Mouse (Mus musculus): ENCODE data around the gene Ascl2. TPM values are rescaled to one million over a fixed set of nuclear protein-coding genes. Genes with fewer than 3 reads are reported as not detected.

Ascl2 gene
- polyA plus RNA-seq, 1 experiment from 2014 or later, result 0.32 TPM

GRCm38 (mm10) chr7:142935708-142936107, 33.4 kb downstream of the Ascl2 start:
- Histone ChIP-seq H3K27me3 (replicated peaks; ENCODE audit: control insufficient read depth, insufficient read depth, low read length) (no peaks in the 10 kb centered on the region), H3K9ac (ENCODE audit: low read length) (no peak overlapping the region), H3K4me3 (ENCODE audit: low read depth, low read length) (no peak overlapping the region), H3K9me3 (replicated peaks; ENCODE audit: control insufficient read depth, low read length) (no peaks in the 10 kb centered on the region), H3K4me2 (ENCODE audit: low read length) (no peak overlapping the region), H3K36me3 (ENCODE audit: control insufficient read depth, insufficient read depth, low read length) (no peaks in the 10 kb centered on the region), H3K27ac (ENCODE audit: low read depth, low read length) (no peak overlapping the region), H3K4me1 (ENCODE audit: control insufficient read depth, insufficient read depth, low read length) (no peaks in the 10 kb centered on the region)
- no peak for DNase-seq (ENCODE audit: low spot score)
- WGBS, result 90% methylated on average over 14 of the region's 14 CpGs
- ATAC-seq, result no peak

GRCm38 (mm10) chr7:142932469-142932868, 36.6 kb downstream of the Ascl2 start:
- Histone ChIP-seq H3K27ac (ENCODE audit: low read depth, low read length) (no peak overlapping the region), H3K9ac (ENCODE audit: low read length) (no peak overlapping the region), H3K4me2 (ENCODE audit: low read length) (no peak overlapping the region), H3K4me1 (ENCODE audit: control insufficient read depth, insufficient read depth, low read length) (no peaks in the 10 kb centered on the region), H3K36me3 (ENCODE audit: control insufficient read depth, insufficient read depth, low read length) (no peaks in the 10 kb centered on the region), H3K4me3 (ENCODE audit: low read depth, low read length) (no peak overlapping the region), H3K9me3 (replicated peaks; ENCODE audit: control insufficient read depth, low read length) (no peaks in the 10 kb centered on the region), H3K27me3 (replicated peaks; ENCODE audit: control insufficient read depth, insufficient read depth, low read length) (no peaks in the 10 kb centered on the region)
- DNase-seq (ENCODE audit: low spot score) (no peak), ATAC-seq (no peak)
- 67% methylated on average over 3 of the region's 3 CpGs for WGBS

GRCm38 (mm10) chr7:142931028-142931427, 38.0 kb downstream of the Ascl2 start, which contains the start of gene Th:
Gene Th, minus strand, starts transcription at chr7:142931128.
- no peak for ATAC-seq
- WGBS, result 90% methylated on average over 3 of the region's 3 CpGs

GRCm38 (mm10) chr7:142929516-142929915, 39.5 kb downstream of the Ascl2 start:
- DNase-seq (ENCODE audit: low spot score) (no peak), ATAC-seq (no peak)
- 92% methylated on average over 2 of the region's 2 CpGs for WGBS
- Histone ChIP-seq H3K4me2 (ENCODE audit: low read length) (no peak overlapping the region), H3K36me3 (ENCODE audit: control insufficient read depth, insufficient read depth, low read length) (no peaks in the 10 kb centered on the region), H3K4me1 (ENCODE audit: control insufficient read depth, insufficient read depth, low read length) (no peaks in the 10 kb centered on the region), H3K27me3 (replicated peaks; ENCODE audit: control insufficient read depth, insufficient read depth, low read length) (no peaks in the 10 kb centered on the region), H3K9me3 (replicated peaks; ENCODE audit: control insufficient read depth, low read length) (no peaks in the 10 kb centered on the region), H3K27ac (ENCODE audit: low read depth, low read length) (no peak overlapping the region), H3K9ac (ENCODE audit: low read length) (no peak overlapping the region), H3K4me3 (ENCODE audit: low read depth, low read length) (no peak overlapping the region)

More at GRCm38 (mm10) chr7:142931028-142931427, 38.0 kb downstream of the Ascl2 start, which contains the start of gene Th:
- Histone ChIP-seq H3K4me1 (ENCODE audit: control insufficient read depth, insufficient read depth, low read length) (no peaks in the 10 kb centered on the region), H3K4me3 (ENCODE audit: low read depth, low read length) (no peak within 1 kb of the TSS), H3K36me3 (ENCODE audit: control insufficient read depth, insufficient read depth, low read length) (no peaks in the 10 kb centered on the region), H3K4me2 (ENCODE audit: low read length) (no peak within 1 kb of the TSS), H3K27ac (ENCODE audit: low read depth, low read length) (no peak within 1 kb of the TSS), H3K9me3 (replicated peaks; ENCODE audit: control insufficient read depth, low read length) (no peaks in the 10 kb centered on the region), H3K27me3 (replicated peaks; ENCODE audit: control insufficient read depth, insufficient read depth, low read length) (no peaks in the 10 kb centered on the region), H3K9ac (ENCODE audit: low read length) (no peak within 1 kb of the TSS)
- no peak for DNase-seq (ENCODE audit: low spot score)

- 82% methylated on average over 8 of the region's 8 CpGs for whole genome bisulfite sequencing
- H3K27ac ChIP-seq (ENCODE audit: low read depth, low read length), result no peak overlapping the region
- H3K4me1 ChIP-seq (ENCODE audit: control insufficient read depth, insufficient read depth, low read length), result no peaks in the 10 kb centered on the region
Measured at GRCm38 (mm10) chr7:142927293-142927692, 41.8 kb downstream of the Ascl2 start.

GRCm38 (mm10) chr7:142918641-142919628, 50.1 kb downstream of the Ascl2 start:
- no peaks in the 10 kb centered on the region for H3K4me1 ChIP-seq (ENCODE audit: control insufficient read depth, insufficient read depth, low read length)
- DNase-seq (ENCODE audit: low spot score) (peak; percentile 74), ATAC-seq (peak; percentile 75)
- no peaks in the 10 kb centered on the region for H3K36me3 ChIP-seq (ENCODE audit: control insufficient read depth, insufficient read depth, low read length)
- no peak overlapping the region for H3K4me2 ChIP-seq (ENCODE audit: low read length)
- H3K4me3 ChIP-seq (ENCODE audit: low read depth, low read length), result no peak overlapping the region
- H3K9me3 ChIP-seq (replicated peaks; ENCODE audit: control insufficient read depth, low read length), result no peaks in the 10 kb centered on the region
- 25% methylated on average over 8 of the region's 8 CpGs for WGBS
- H3K27ac ChIP-seq (ENCODE audit: low read depth, low read length), result no peak overlapping the region
- no peak overlapping the region for H3K9ac ChIP-seq (ENCODE audit: low read length)
- H3K27me3 ChIP-seq (replicated peaks; ENCODE audit: control insufficient read depth, insufficient read depth, low read length), result no peaks in the 10 kb centered on the region

More at GRCm38 (mm10) chr7:142927293-142927692, 41.8 kb downstream of the Ascl2 start:
- Histone ChIP-seq H3K27me3 (replicated peaks; ENCODE audit: control insufficient read depth, insufficient read depth, low read length) (no peaks in the 10 kb centered on the region), H3K9me3 (replicated peaks; ENCODE audit: control insufficient read depth, low read length) (no peaks in the 10 kb centered on the region), H3K4me3 (ENCODE audit: low read depth, low read length) (no peak overlapping the region), H3K36me3 (ENCODE audit: control insufficient read depth, insufficient read depth, low read length) (no peaks in the 10 kb centered on the region), H3K4me2 (ENCODE audit: low read length) (no peak overlapping the region), H3K9ac (ENCODE audit: low read length) (no peak overlapping the region)
- no peak for ATAC-seq
- DNase-seq (ENCODE audit: low spot score), result no peak

GRCm38 (mm10) chr7:142917659-142918058, 51.4 kb downstream of the Ascl2 start:
- DNase-seq (ENCODE audit: low spot score) (no peak), ATAC-seq (no peak)
- Histone ChIP-seq H3K36me3 (ENCODE audit: control insufficient read depth, insufficient read depth, low read length) (no peaks in the 10 kb centered on the region), H3K9ac (ENCODE audit: low read length) (no peak overlapping the region), H3K4me2 (ENCODE audit: low read length) (no peak overlapping the region), H3K4me3 (ENCODE audit: low read depth, low read length) (no peak overlapping the region), H3K27me3 (replicated peaks; ENCODE audit: control insufficient read depth, insufficient read depth, low read length) (no peaks in the 10 kb centered on the region), H3K27ac (ENCODE audit: low read depth, low read length) (no peak overlapping the region), H3K4me1 (ENCODE audit: control insufficient read depth, insufficient read depth, low read length) (no peaks in the 10 kb centered on the region), H3K9me3 (replicated peaks; ENCODE audit: control insufficient read depth, low read length) (no peaks in the 10 kb centered on the region)
- WGBS, result 90% methylated on average over 5 of the region's 5 CpGs

Measured in forebrain, embryonic 14.5 days (tissue).